Mouse (Mus musculus) MEL (cell line): ENCODE data around the gene Gm10142.

ENCODE experiments used
- CHD2 ChIP-seq: IDR thresholded peaks from 2 replicates; pipeline ENCODE4 v1.6.1; 2011; ENCODE audit warnings: low read length, improper control_type of control experiment
- ZNF384 ChIP-seq: IDR thresholded peaks from 2 replicates; pipeline ENCODE4 v1.6.1; 2012; ENCODE audit warnings: low read depth, mild to moderate bottlenecking, inconsistent platforms, low read length, improper control_type of control experiment

DNA sequence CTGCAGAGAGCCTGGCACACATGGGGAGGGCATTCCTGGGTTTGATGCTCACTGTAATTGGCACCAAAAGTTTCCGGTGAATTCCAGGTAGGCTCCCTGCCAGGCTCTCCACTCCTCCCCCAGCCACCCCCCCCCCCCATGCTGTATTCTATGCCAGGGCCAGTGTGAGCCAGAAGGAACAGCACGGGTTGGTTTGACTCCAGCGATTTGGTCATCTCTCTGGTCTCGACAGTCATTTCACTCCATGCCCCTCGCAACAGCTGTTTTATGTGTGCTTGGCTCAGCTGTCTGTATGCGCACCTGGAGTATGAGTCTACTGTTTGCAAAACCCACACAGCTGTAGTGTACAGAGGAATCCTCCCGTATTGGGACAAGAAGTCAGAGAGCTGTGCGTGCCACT, 49.3 kb upstream of the Gm10142 start:
- TF ChIP-seq CHD2 (no peak), ZNF384 (no peak)
